Comparison of ENCODE assay signal across 19 mouse cellular contexts in genomic region chr9:40642470-40643220, GRCm38 (mm10). TPM values are rescaled to one million over a fixed set of nuclear protein-coding genes. Genes with fewer than 3 reads are reported as not detected.
A peak's percentile ranks its signal among the peaks of the same experiment; 100 is the strongest.
DNase-seq lines count a peak whose midpoint lies in the region; ATAC-seq lines count a peak whose summit lies in the region.
"Had no signal": no experiment of that assay in that cellular context is flagged by ENCODE, and none has a peak within 500 bp of the region (broad histone marks: within the 10 kb centered on the region; RNA-seq: fewer than 3 reads in every experiment).

No protein-coding gene starts in this region.

- ATAC-seq in forebrain, embryonic 13.5 days: no peak
- no peak for ATAC-seq in forebrain, embryonic 14.5 days
- ATAC-seq in midbrain, embryonic 11.5 days (ENCODE audit: low FRiP score): no peak

- H3K4me3 ChIP-seq in forebrain, embryonic 13.5 days: no peak overlapping the region
- no peak overlapping the region for H3K4me3 ChIP-seq in forebrain, embryonic 14.5 days (ENCODE audit: low read depth, low read length)
- no peak overlapping the region for H3K4me3 ChIP-seq in hindbrain, embryonic 10.5 days
- no peak overlapping the region for H3K4me3 ChIP-seq in midbrain, embryonic 11.5 days (ENCODE audit: low read depth, low read length)
- H3K4me3 ChIP-seq: erythroblast, embryonic 14.5 days had no signal

- no peak overlapping the region for H3K9ac ChIP-seq in forebrain, embryonic 13.5 days
- H3K9ac ChIP-seq in forebrain, embryonic 14.5 days (ENCODE audit: low read length): no peak overlapping the region
- peak overlapping the region; percentile 4; the same call in 1 of the 2 replicates for H3K9ac ChIP-seq in midbrain, embryonic 11.5 days (ENCODE audit: low read length)

- H3K4me2 ChIP-seq in forebrain, embryonic 13.5 days: no peak overlapping the region
- H3K4me2 ChIP-seq in forebrain, embryonic 14.5 days (ENCODE audit: low read length): no peak overlapping the region
- no peak overlapping the region for H3K4me2 ChIP-seq in midbrain, embryonic 11.5 days

- no peaks in the 10 kb centered on the region for H3K36me3 ChIP-seq in forebrain, embryonic 13.5 days (ENCODE audit: poor library complexity, severe bottlenecking)
- H3K36me3 ChIP-seq in forebrain, embryonic 14.5 days (ENCODE audit: control insufficient read depth, insufficient read depth, low read length): no peaks in the 10 kb centered on the region
- no peaks in the 10 kb centered on the region for H3K36me3 ChIP-seq in hindbrain, embryonic 10.5 days
- H3K36me3 ChIP-seq in midbrain, embryonic 11.5 days (ENCODE audit: control insufficient read depth, insufficient read depth, low read length): no peaks in the 10 kb centered on the region

- peak overlapping the region; percentile 25; the same call in 1 of the 2 replicates for H3K27ac ChIP-seq in forebrain, embryonic 13.5 days
- no peak overlapping the region for H3K27ac ChIP-seq in forebrain, embryonic 14.5 days (ENCODE audit: low read depth, low read length)
- peak overlapping the region; percentile 75 for H3K27ac ChIP-seq in hindbrain, embryonic 10.5 days
- peak overlapping the region; percentile 17; the same call in 1 of the 2 replicates for H3K27ac ChIP-seq in midbrain, embryonic 11.5 days (ENCODE audit: low read depth, low read length)

- DNase-seq in forebrain, embryonic 14.5 days (ENCODE audit: low spot score): no peak
- peak; percentile 47 for DNase-seq in 3T3-L1 (ENCODE audit: low read depth, low spot score)
- peak; percentile 37 for DNase-seq in hindbrain, embryonic 10.5 days (ENCODE audit: low spot score)
- peak; percentile 91 for DNase-seq in midbrain, embryonic 11.5 days (ENCODE audit: low spot score, missing footprints)
- DNase-seq in left cerebral cortex, adult 8-10 months (ENCODE audit: low spot score in 2 of 2): no peak
- DNase-seq in left cerebral cortex, adult 9 months (ENCODE audit: low spot score in 2 of 2): no peak
- no peak for DNase-seq in heart, adult 8-10 months (ENCODE audit: low spot score)
- DNase-seq: B cell, adult 2 months; cerebellum, adult 9-11 months; gastrocnemius, postnatal 25 days; heart, postnatal 14 days; kidney, postnatal 14 days; lung, postnatal 10 days; thymus, postnatal 36 days had no signal

- WGBS in forebrain, embryonic 13.5 days: 14% methylated on average over 16 of the region's 16 CpGs
- WGBS in forebrain, embryonic 14.5 days: 15% methylated on average over 16 of the region's 16 CpGs
- WGBS in hindbrain, embryonic 10.5 days: 10% methylated on average over 16 of the region's 16 CpGs
- WGBS in midbrain, embryonic 11.5 days: 11% methylated on average over 16 of the region's 16 CpGs

- no peaks in the 10 kb centered on the region for H3K9me3 ChIP-seq in forebrain, embryonic 13.5 days (replicated peaks)
- H3K9me3 ChIP-seq in forebrain, embryonic 14.5 days (replicated peaks; ENCODE audit: control insufficient read depth, low read length): no peaks in the 10 kb centered on the region
- H3K9me3 ChIP-seq in hindbrain, embryonic 10.5 days: no peaks in the 10 kb centered on the region
- H3K9me3 ChIP-seq in midbrain, embryonic 11.5 days (ENCODE audit: control insufficient read depth, low read length): no peaks in the 10 kb centered on the region

- peaks cover 23% of the 10 kb centered on the region for H3K4me1 ChIP-seq in forebrain, embryonic 13.5 days
- peaks cover 4% of the 10 kb centered on the region for H3K4me1 ChIP-seq in forebrain, embryonic 14.5 days (ENCODE audit: control insufficient read depth, insufficient read depth, low read length)
- peaks cover 43% of the 10 kb centered on the region for H3K4me1 ChIP-seq in hindbrain, embryonic 10.5 days (replicated peaks)
- H3K4me1 ChIP-seq in midbrain, embryonic 11.5 days (ENCODE audit: control insufficient read depth, insufficient read depth, low read length): peaks cover 15% of the 10 kb centered on the region

- H3K27me3 ChIP-seq in forebrain, embryonic 13.5 days: no peaks in the 10 kb centered on the region
- no peaks in the 10 kb centered on the region for H3K27me3 ChIP-seq in forebrain, embryonic 14.5 days (replicated peaks; ENCODE audit: control insufficient read depth, insufficient read depth, low read length)
- peaks cover 23% of the 10 kb centered on the region for H3K27me3 ChIP-seq in hindbrain, embryonic 10.5 days (ENCODE audit: insufficient read depth, poor library complexity, severe bottlenecking)
- no peaks in the 10 kb centered on the region for H3K27me3 ChIP-seq in midbrain, embryonic 11.5 days (ENCODE audit: control insufficient read depth, insufficient read depth, low read length)

RNA-seq across cellular contexts. Expression of gene Gm21915, which starts 27.8 kb away (rescaled TPM):
- polyA plus RNA-seq in forebrain, embryonic 13.5 days (2015; fragmentation: Nextera tagmentation; extraction: Ambion mirVana): not detected in 2 replicates
- not detected in 2 replicates for polyA plus RNA-seq in forebrain, embryonic 14.5 days (2014; fragmentation: Nextera tagmentation; extraction: Ambion mirVana)
- not detected in 2 replicates for polyA plus RNA-seq in hindbrain, embryonic 10.5 days (2016; fragmentation: Nextera tagmentation; extraction: Ambion mirVana)
- polyA plus RNA-seq in midbrain, embryonic 11.5 days (2014; fragmentation: Nextera tagmentation; extraction: Ambion mirVana): not detected in 2 replicates
- not detected for total RNA-seq in left cerebral cortex, adult 8-10 months (2022)
- total RNA-seq in heart, adult 8-10 months (2022): not detected
- total RNA-seq: adrenal gland, postnatal 36 days; gastrocnemius, postnatal 25 days; heart, postnatal 14 days had no signal
- polyA plus RNA-seq: erythroblast, embryonic 14.5 days; limb, embryonic 11.5 days; spleen, adult 2 months had no signal

RNA-seq across cellular contexts. Expression of gene Clmp, which starts 43.1 kb away (rescaled TPM):
- 26.3 and 32.4 TPM in 2 replicates for polyA plus RNA-seq in forebrain, embryonic 13.5 days (2015; fragmentation: Nextera tagmentation; extraction: Ambion mirVana)
- polyA plus RNA-seq in forebrain, embryonic 14.5 days (2014; fragmentation: Nextera tagmentation; extraction: Ambion mirVana): 45.6 and 51.6 TPM in 2 replicates
- 33.7 and 37.0 TPM in 2 replicates for polyA plus RNA-seq in hindbrain, embryonic 10.5 days (2016; fragmentation: Nextera tagmentation; extraction: Ambion mirVana)
- polyA plus RNA-seq in midbrain, embryonic 11.5 days (2014; fragmentation: Nextera tagmentation; extraction: Ambion mirVana): 26.2 and 29.7 TPM in 2 replicates
- 10 to 100 TPM; 23.9 to 26.1 (median 25.0) TPM for total RNA-seq in left cerebral cortex, adult 8-10 months (2022)
- 1 to 10 TPM; 3.3 to 4.4 (median 4.0) TPM for total RNA-seq in heart, adult 8-10 months (2022)
- polyA plus RNA-seq: erythroblast, embryonic 14.5 days had no signal

Comparison
In these comparisons a context has a peak if more than half of its experiments do, and no peak if none do; other contexts are left out.
1. DNase-seq: peak in 3T3-L1 (single experiment), hindbrain, embryonic 10.5 days (single experiment) and midbrain, embryonic 11.5 days (single experiment); none in forebrain, embryonic 14.5 days (single experiment), left cerebral cortex, adult 8-10 months (0 of 2), left cerebral cortex, adult 9 months (0 of 2) and heart, adult 8-10 months (single experiment).